Mouse (Mus musculus) ES-Bruce4 (cell line): ENCODE data around the gene Hdac6. TPM values are rescaled to one million over a fixed set of nuclear protein-coding genes. Genes with fewer than 3 reads are reported as not detected.
"Not testable (repeated sequence)": the region's sequence is repeated elsewhere in the genome, so short reads cannot be mapped to it uniquely, and the experiment has no call there.

Experiments used
- H3K27ac ChIP-seq: 2 replicates; pipeline ENCODE4 v1.5.1; 2012; ENCODE audit warnings: low read length, inconsistent platforms; ENCODE audit not compliant: insufficient read depth
- H3K27me3 ChIP-seq: 2 replicates; pipeline ENCODE4 v1.6.1; 2012; ENCODE audit warnings: mild to moderate bottlenecking, low read length, inconsistent platforms; ENCODE audit not compliant: control insufficient read depth, poor library complexity, insufficient read depth, severe bottlenecking
- H3K36me3 ChIP-seq: 2 replicates; pipeline ENCODE4 v1.6.1; 2012; ENCODE audit warnings: inconsistent platforms, mild to moderate bottlenecking, low read length, moderate library complexity; ENCODE audit not compliant: control insufficient read depth, poor library complexity, insufficient read depth, severe bottlenecking
- H3K4me1 ChIP-seq: one replicate; pipeline ENCODE4 v1.8.1; 2011; ENCODE audit warnings: low read length; ENCODE audit not compliant: control insufficient read depth, insufficient read depth
- H3K4me3 ChIP-seq: 2 replicates; pipeline ENCODE4 v1.5.1; 2011; ENCODE audit warnings: low read depth, mild to moderate bottlenecking, low read length
- H3K9ac ChIP-seq: 2 replicates; pipeline ENCODE4 v1.6.1; 2012; ENCODE audit warnings: low read depth, mild to moderate bottlenecking, inconsistent platforms; ENCODE audit not compliant: poor library complexity, severe bottlenecking
- H3K9me3 ChIP-seq: replicated peaks from 2 replicates; pipeline ENCODE4 v1.6.1; 2012; ENCODE audit warnings: mild to moderate bottlenecking, low read length, inconsistent platforms; ENCODE audit not compliant: control insufficient read depth, poor library complexity, insufficient read depth, severe bottlenecking
- CTCF ChIP-seq: IDR thresholded peaks from one replicate; pipeline ENCODE4 v1.8.1; 2011; ENCODE audit warnings: low read depth, low read length
- EP300 ChIP-seq: IDR thresholded peaks from 2 replicates; pipeline ENCODE4 v1.6.1; 2011; ENCODE audit warnings: low read depth, low read length; ENCODE audit not compliant: insufficient read depth
- POLR2A ChIP-seq: IDR thresholded peaks from one replicate; pipeline ENCODE4 v1.8.1; 2011; ENCODE audit warnings: low read length; ENCODE audit not compliant: insufficient read depth
- polyA plus RNA-seq: library from polyadenylated mRNA; stranded (reverse); fragments of >200 nt; gene quantifications from 2 replicates; pipeline ENCODE4 v1.2.4, GENCODE M21; 2011; ENCODE audit warnings: low read depth; ENCODE audit not compliant: missing spikeins, insufficient read depth, insufficient read length

Hdac6 gene
- polyA plus RNA-seq, 1 experiment: 101 TPM

GRCm38 (mm10) chrX:7928270-7928790 lies 19.4 kb downstream of the Hdac6 start, which contains the start of gene Eras:
Gene Eras, minus strand, starts transcription at chrX:7928607.
- H3K27me3 ChIP-seq: no peaks in the 10 kb centered on the region
- no peaks in the 10 kb centered on the region for H3K9me3 ChIP-seq
- peak within 1 kb of the TSS; percentile 35 for H3K27ac ChIP-seq
- peak within 1 kb of the TSS; percentile 32 for H3K9ac ChIP-seq
- H3K36me3 ChIP-seq: peaks cover 23% of the 10 kb centered on the region
- no peak for TF ChIP-seq EP300
- no peak for TF ChIP-seq POLR2A
- no peak for TF ChIP-seq CTCF
- peak within 1 kb of the TSS; percentile 74 for H3K4me3 ChIP-seq
- peaks cover 6% of the 10 kb centered on the region for H3K4me1 ChIP-seq

DNA sequence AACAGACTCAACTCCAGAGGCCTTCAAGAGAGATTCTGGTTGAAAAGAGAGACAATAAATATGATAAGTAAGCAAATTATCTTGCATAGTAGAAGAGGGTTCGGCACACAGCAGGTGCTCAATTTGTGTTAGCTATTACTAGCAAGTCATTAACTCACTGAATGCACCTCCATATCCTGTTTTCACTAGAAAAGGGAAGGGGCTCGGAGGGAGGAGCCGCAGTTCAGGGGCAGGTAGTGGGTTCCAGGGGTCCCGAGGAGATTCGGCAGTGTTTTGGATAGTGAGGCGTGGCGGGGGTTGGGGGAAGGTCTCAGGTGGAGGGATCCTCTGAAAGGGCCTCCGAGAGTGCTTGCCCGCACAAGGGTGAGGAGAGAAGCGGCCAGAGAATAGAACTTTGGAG lies 20.6 kb downstream of the Hdac6 start:
- Histone ChIP-seq H3K4me1 (peaks cover 6% of the 10 kb centered on the region), H3K9me3 (no peaks in the 10 kb centered on the region), H3K36me3 (peaks cover 20% of the 10 kb centered on the region), H3K4me3 (peak overlapping the region; percentile 74), H3K27me3 (no peaks in the 10 kb centered on the region), H3K27ac (peak overlapping the region; percentile 35), H3K9ac (peak overlapping the region; percentile 32)
- TF ChIP-seq EP300: no peak
- no peak for TF ChIP-seq POLR2A
- TF ChIP-seq CTCF: no peak

GRCm38 (mm10) chrX:7926266-7926665 lies 21.4 kb downstream of the Hdac6 start:
- Histone ChIP-seq H3K4me1 (peaks cover 6% of the 10 kb centered on the region), H3K9ac (no peak overlapping the region), H3K27ac (peak overlapping the region; percentile 38; the same call in 1 of the 2 replicates), H3K36me3 (peaks cover 12% of the 10 kb centered on the region; the same call in 1 of the 2 replicates), H3K4me3 (peak overlapping the region; percentile 46), H3K9me3 (no peaks in the 10 kb centered on the region), H3K27me3 (no peaks in the 10 kb centered on the region)
- no peak for TF ChIP-seq POLR2A
- TF ChIP-seq CTCF: no peak
- no peak for TF ChIP-seq EP300

GRCm38 (mm10) chrX:7922032-7922431 lies 25.7 kb downstream of the Hdac6 start:
- Histone ChIP-seq H3K9me3 (no peaks in the 10 kb centered on the region), H3K27me3 (no peaks in the 10 kb centered on the region), H3K4me1 (peaks cover 6% of the 10 kb centered on the region), H3K9ac (peak overlapping the region; percentile 64), H3K4me3 (peak overlapping the region; percentile 74), H3K36me3 (no peaks in the 10 kb centered on the region), H3K27ac (no peak overlapping the region)
- TF ChIP-seq EP300 (no peak), POLR2A (no peak), CTCF (no peak)

DNA sequence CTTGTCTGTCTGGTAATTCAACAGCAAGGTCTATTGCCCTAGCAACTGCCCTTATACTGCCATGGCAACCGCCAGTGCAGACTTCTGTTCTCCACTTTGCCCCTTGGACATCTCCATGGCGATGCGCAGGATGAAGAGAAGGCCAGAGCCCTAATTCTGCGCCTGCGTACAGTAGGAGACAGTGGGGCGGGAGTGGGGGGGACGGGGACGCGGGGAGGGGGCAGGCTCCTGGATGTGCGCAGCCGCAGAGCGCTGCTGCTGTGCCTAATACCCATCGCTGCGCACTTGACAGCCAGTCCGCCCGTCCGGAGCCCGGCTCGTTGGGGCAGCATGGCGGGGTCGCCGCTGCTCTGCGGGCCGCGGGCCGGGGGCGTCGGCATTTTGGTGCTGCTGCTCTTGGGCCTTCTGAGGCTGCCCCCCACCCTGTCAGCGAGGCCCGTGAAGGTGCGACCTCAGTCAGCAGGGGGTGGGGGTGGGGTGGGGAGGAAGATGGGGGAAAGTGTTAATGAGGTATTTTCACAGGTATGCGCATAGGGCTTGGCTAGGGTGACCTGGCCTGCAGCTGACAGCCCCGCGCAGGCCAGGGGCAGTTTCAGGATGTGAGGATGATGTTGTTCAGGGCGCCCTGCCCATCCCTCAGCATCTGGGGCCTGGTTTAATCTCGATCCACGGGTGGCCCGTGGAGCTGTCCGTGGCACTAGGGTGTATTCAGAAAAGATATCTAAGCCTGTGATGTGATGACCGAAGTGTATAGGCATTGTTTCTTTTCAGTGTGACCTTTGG lies 27.9 kb downstream of the Hdac6 start, which contains the start of gene Pcsk1n:
Pcsk1n (plus strand) TSS at position 222 of the 783 bp plus-strand sequence.
- Histone ChIP-seq H3K9me3 (no peaks in the 10 kb centered on the region), H3K4me1 (peaks cover 4% of the 10 kb centered on the region), H3K36me3 (no peaks in the 10 kb centered on the region), H3K27me3 (no peaks in the 10 kb centered on the region), H3K27ac (no peak within 1 kb of the TSS; the same call in 1 of the 2 replicates), H3K4me3 (peak within 1 kb of the TSS; percentile 72), H3K9ac (peak within 1 kb of the TSS; percentile 61)
- no peak for TF ChIP-seq CTCF
- no peak for TF ChIP-seq POLR2A
- TF ChIP-seq EP300: no peak

DNA sequence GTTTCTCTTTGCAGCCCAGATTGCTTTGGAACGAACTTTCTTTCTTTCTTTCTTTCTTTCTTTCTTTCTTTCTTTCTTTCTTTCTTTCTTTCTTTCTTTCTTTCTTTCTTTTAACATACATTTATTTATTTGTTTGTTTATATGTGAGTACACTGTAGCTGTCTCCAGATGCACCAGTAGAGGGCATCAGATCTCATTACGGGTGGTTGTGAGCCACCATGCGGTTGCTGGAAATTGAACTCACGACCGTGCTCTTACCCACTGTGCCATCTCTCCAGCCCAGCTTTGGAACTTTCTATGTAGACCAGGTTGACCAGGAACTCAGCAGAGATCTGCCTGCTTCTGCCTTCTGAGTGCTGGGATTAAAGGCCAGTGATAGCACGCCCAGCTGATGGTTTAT lies 29.7 kb downstream of the Hdac6 start:
- not testable (repeated sequence) for H3K4me3 ChIP-seq, H3K27me3 ChIP-seq, H3K4me1 ChIP-seq, H3K27ac ChIP-seq, H3K9ac ChIP-seq, H3K9me3 ChIP-seq, H3K36me3 ChIP-seq
- peak; percentile 24 for TF ChIP-seq CTCF

DNA sequence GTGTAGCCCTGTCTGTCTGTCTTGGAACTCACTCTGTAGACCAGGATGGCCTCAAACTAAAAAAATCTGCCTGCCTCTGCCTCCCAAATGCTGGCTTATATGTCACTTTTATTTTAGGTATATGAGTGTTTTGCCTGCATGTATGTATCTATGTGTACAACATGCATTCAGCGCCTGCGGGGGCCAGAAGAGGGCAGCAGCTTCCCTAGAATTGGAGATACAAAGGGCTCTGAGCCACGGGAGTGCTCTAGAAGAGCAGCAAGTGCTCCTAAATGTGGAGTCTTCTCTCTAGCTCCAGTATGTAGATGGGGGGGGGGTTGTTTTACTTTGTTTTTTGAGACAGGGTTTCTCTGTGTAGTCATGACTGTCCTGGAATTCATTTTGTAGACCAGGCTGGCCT lies 32.0 kb downstream of the Hdac6 start:
- not testable (repeated sequence) for H3K9ac ChIP-seq, H3K4me1 ChIP-seq, H3K27ac ChIP-seq, H3K36me3 ChIP-seq, H3K27me3 ChIP-seq, H3K4me3 ChIP-seq, H3K9me3 ChIP-seq
